19 mouse cellular contexts compared by ENCODE assay signal in the genomic region with DNA sequence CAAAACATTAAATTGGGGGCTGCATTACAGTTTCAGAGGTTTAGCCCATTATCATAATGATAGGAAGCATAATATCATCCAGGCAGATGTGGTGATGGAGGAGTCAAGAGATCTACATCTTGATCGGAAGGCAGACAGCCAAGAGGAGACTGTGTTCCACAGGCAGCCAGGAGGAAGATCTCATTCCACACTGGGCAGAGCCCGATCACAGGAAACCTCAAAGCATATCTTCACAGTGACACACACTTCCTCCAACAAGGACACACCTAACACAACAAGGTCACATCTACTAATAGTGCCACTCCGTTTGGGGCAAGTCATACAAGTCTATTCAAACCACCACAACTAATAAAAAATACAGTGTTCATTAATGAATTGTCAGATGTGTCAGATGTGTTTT.
DNase-seq lines count a peak whose midpoint lies in the region; ATAC-seq and TF ChIP-seq lines count a peak whose summit lies in the region.
"Had no signal": no experiment of that assay in that cellular context is flagged by ENCODE, and none has a peak within 500 bp of the region (broad histone marks: within the 10 kb centered on the region; RNA-seq: fewer than 3 reads in every experiment).

No protein-coding gene starts in this region.

- H3K4me3 ChIP-seq in thymus, adult 2 months (ENCODE audit: control insufficient read depth, insufficient read depth, low read length) = no peak overlapping the region
- H3K4me3 ChIP-seq: embryonic facial prominence, embryonic 10.5 days; embryonic facial prominence, embryonic 12.5 days; forebrain, embryonic 13.5 days; forebrain, embryonic 15.5 days had no signal

- H3K36me3 ChIP-seq in thymus, adult 2 months (ENCODE audit: control insufficient read depth, insufficient read depth, low read length) = no peaks in the 10 kb centered on the region
- H3K36me3 ChIP-seq: embryonic facial prominence, embryonic 10.5 days; embryonic facial prominence, embryonic 12.5 days; forebrain, embryonic 15.5 days had no signal

- peak; percentile 77 for DNase-seq in 416B (ENCODE audit: low read depth)
- peak; percentile 28 for DNase-seq in MEL-GATA-1-ER (ENCODE audit: extremely low read depth, low read depth)
- DNase-seq in thymus, adult 2 months = no peak
- no peak for DNase-seq in layer of hippocampus, postnatal 25 days (ENCODE audit: extremely low spot score in 1 of 2, low spot score in 1 of 2)
- DNase-seq: adrenal gland, adult 2 months; adrenal gland, postnatal 10 days; adrenal gland, postnatal 25 days; cerebellum, adult 11 months; cerebellum, adult 18-20 months; cerebellum, adult 8-10 months; cerebellum, adult 9-11 months; cerebellum, postnatal 14 days; cerebellum, postnatal 36 days; forebrain, postnatal 0 days had no signal

- TF ChIP-seq POLR2A in thymus, adult 2 months (IDR thresholded peaks at IDR 0.05; ENCODE audit: control insufficient read depth, extremely low read depth, insufficient read depth, low read length, poor library complexity) = no peak

- TF ChIP-seq CTCF in thymus, adult 2 months (IDR thresholded peaks at IDR 0.05; ENCODE audit: borderline replicate concordance, control insufficient read depth, extremely low read depth, insufficient read depth, low read length, poor library complexity) = no peak

- H3K4me1 ChIP-seq in thymus, adult 2 months (replicated peaks; ENCODE audit: control insufficient read depth, insufficient read depth, low read length) = no peaks in the 10 kb centered on the region
- H3K4me1 ChIP-seq: embryonic facial prominence, embryonic 10.5 days; embryonic facial prominence, embryonic 12.5 days; forebrain, embryonic 13.5 days; forebrain, embryonic 15.5 days had no signal

- H3K27ac ChIP-seq in thymus, adult 2 months (ENCODE audit: control insufficient read depth, insufficient read depth, low read length) = no peak overlapping the region
- H3K27ac ChIP-seq: embryonic facial prominence, embryonic 10.5 days; embryonic facial prominence, embryonic 12.5 days; forebrain, embryonic 13.5 days; forebrain, embryonic 15.5 days had no signal

- 43% methylated on average over 3 of the region's 3 CpGs for WGBS in thymus, adult 2 months

- no peaks in the 10 kb centered on the region for H3K27me3 ChIP-seq in thymus, adult 2 months (ENCODE audit: control insufficient read depth, insufficient read depth, low read length)
- H3K27me3 ChIP-seq: embryonic facial prominence, embryonic 12.5 days; forebrain, embryonic 13.5 days; forebrain, embryonic 15.5 days had no signal

- ATAC-seq in megakaryocyte progenitor cell, adult 5-6 weeks (replicated peaks; ENCODE audit: poor library complexity) = peak; percentile 34; the same call in 1 of the 2 replicates
- ATAC-seq: forebrain, embryonic 13.5 days; forebrain, embryonic 15.5 days; forebrain, postnatal 0 days had no signal

Comparison
In these comparisons a context has a peak if more than half of its experiments do, and no peak if none do; other contexts are left out.
1. DNase-seq: peak in 416B (single experiment) and MEL-GATA-1-ER (single experiment); none in thymus, adult 2 months (single experiment) and layer of hippocampus, postnatal 25 days (0 of 2).